Mouse (Mus musculus) G1E (cell line): ENCODE measurements around the gene Gab1. TPM values are rescaled to one million over a fixed set of nuclear protein-coding genes. Genes with fewer than 3 reads are reported as not detected.

Experiments
- ATAC-seq: 2 replicates; pipeline ENCODE4 v1.8.0; 2016; ENCODE audit warnings: mild to moderate bottlenecking; ENCODE audit not compliant: insufficient number of reproducible peaks, poor library complexity, low FRiP score, severe bottlenecking; ENCODE audit errors: extremely low read depth
- DNase-seq: peaks from one replicate; pipeline ENCODE4 v3.0.0; 2012; ENCODE audit warnings: low spot score
- H3K27me3 ChIP-seq: 2 replicates; pipeline ENCODE4 v1.6.1; 2012; ENCODE audit warnings: mild to moderate bottlenecking, low read length, inconsistent platforms; ENCODE audit not compliant: insufficient read depth
- H3K36me3 ChIP-seq: replicated peaks from 2 replicates; pipeline ENCODE3; 2012; ENCODE audit warnings: mild to moderate bottlenecking, inconsistent platforms
- H3K4me1 ChIP-seq: 2 replicates; pipeline ENCODE4 v1.6.1; 2012; ENCODE audit warnings: low read depth, low read length, inconsistent platforms, mixed read lengths; ENCODE audit not compliant: insufficient read depth
- H3K4me3 ChIP-seq: 2 replicates; pipeline ENCODE4 v1.5.1; 2012; ENCODE audit warnings: low read depth, mild to moderate bottlenecking, inconsistent platforms, low read length, moderate library complexity, mixed read lengths
- H3K9me3 ChIP-seq: replicated peaks from 2 replicates; pipeline ENCODE4 v1.6.1; 2012; ENCODE audit warnings: inconsistent platforms
- CTCF ChIP-seq: IDR thresholded peaks from 2 replicates; pipeline ENCODE4 v1.5.1; 2012; ENCODE audit warnings: low read depth, low read length, inconsistent platforms, mixed read lengths
- GATA1 ChIP-seq: IDR thresholded peaks from 2 replicates; pipeline ENCODE4 v1.6.1; 2012; ENCODE audit warnings: borderline replicate concordance, low read length, inconsistent platforms, mixed read lengths
- GATA2 ChIP-seq: IDR thresholded peaks from 2 replicates; pipeline ENCODE4 v1.6.1; 2012; ENCODE audit warnings: low read depth, low read length, inconsistent platforms, borderline replicate concordance
- POLR2AphosphoS5 ChIP-seq: IDR thresholded peaks from 2 replicates; pipeline ENCODE4 v1.6.1; 2012; ENCODE audit warnings: low read depth, low read length, inconsistent platforms; ENCODE audit not compliant: insufficient replicate concordance
- TAL1 ChIP-seq: conservative IDR thresholded peaks from 2 replicates; pipeline ENCODE4 v1.6.1; 2012; ENCODE audit warnings: low read depth, low read length, inconsistent platforms, mixed read lengths
- polyA plus RNA-seq: library from polyadenylated mRNA; stranded (reverse); fragments of >175 nt; gene quantifications from 2 replicates; pipeline ENCODE4 v1.2.3, GENCODE M21; 2012
- total RNA-seq, 2 experiments: library from RNA; stranded (forward) in 1 of 2; stranded (reverse) in 1 of 2; fragments of 200-1000 nt in 1 of 2; fragments of >200 nt in 1 of 2; fragmentation: Nextera tagmentation in 1 of 2; gene quantifications; 2 replicates each; pipeline ENCODE4 v1.2.3; 2014 to 2017

Gene Gab1
- total and polyA plus RNA-seq, 3 experiments: 2.7 to 20.8 (median 4.4) TPM

DNA sequence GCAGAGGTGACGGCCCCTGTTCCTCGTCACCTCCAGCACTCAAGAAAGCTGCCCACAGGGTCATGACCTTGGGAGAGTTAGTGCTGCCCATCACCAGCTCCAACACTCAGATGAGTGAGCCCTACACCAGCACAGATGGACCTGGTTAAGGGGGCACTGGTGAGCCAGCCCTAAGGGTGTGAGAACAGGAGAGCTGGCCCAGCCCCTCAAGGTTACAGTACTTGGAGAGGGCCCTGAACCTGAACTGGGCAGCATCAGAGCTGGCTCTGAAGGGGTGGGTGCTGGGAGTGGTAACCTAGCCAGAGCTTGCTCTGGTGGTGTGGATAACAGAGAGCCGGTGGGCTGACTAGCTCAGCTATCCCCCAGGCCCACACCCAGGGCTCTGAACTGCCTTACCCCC is 37.8 kb downstream of the Gab1 start:
- H3K36me3 ChIP-seq: peaks cover 11% of the 10 kb centered on the region
- DNase-seq (no peak), ATAC-seq (no peak)
- TF ChIP-seq GATA2: no peak
- TF ChIP-seq POLR2AphosphoS5: no peak
- TF ChIP-seq GATA1: no peak
- no peak for TF ChIP-seq CTCF
- no peak for TF ChIP-seq TAL1
- H3K4me3 ChIP-seq: no peak overlapping the region
- peaks cover 2% of the 10 kb centered on the region; the same call in 1 of the 2 replicates for H3K4me1 ChIP-seq
- H3K9me3 ChIP-seq: no peaks in the 10 kb centered on the region
- H3K27me3 ChIP-seq: no peaks in the 10 kb centered on the region

DNA sequence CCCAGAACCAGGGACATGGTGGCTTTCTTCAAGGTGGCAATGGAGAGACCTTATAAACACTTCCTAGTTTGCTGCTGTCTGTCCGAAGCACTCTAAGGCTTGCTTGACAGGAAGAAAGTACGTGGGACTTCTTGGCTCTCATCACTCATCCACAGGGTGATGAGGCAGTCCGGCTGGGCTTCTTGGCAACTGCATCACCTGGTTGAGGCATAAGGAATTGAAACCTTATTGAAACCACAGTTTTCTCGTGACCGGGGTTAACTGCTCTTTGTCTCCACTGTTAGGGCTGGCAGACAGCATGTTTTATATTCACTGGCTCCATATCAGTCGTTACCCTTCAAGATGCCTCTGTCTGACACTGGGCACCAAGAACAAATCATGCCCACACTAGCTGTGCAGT is 40.2 kb downstream of the Gab1 start:
- Histone ChIP-seq H3K4me3 (no peak overlapping the region), H3K36me3 (peaks cover 10% of the 10 kb centered on the region), H3K9me3 (no peaks in the 10 kb centered on the region), H3K4me1 (peaks cover 2% of the 10 kb centered on the region; the same call in 1 of the 2 replicates), H3K27me3 (no peaks in the 10 kb centered on the region)
- ATAC-seq: no peak
- TF ChIP-seq GATA2 (no peak), GATA1 (no peak), POLR2AphosphoS5 (no peak), CTCF (no peak)
- DNase-seq: no peak

DNA sequence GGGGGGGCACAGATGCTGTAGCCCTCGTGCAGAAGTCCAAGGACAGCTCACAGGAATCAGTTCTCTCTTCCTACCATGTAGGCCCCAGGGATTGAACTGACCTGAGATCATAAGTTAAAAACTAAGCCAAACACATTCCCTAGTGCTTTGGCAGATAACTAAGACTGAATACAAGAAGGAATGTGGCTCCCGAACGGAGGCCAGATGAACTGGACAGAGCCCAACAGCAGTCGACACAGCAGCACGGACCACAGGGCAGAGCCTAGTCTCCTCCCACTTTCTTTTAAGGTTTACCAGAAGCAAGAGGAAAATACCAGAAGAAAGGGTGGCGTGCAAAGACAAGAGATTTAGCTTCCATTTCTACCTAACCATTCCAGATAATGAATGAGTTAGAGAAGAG is 42.1 kb downstream of the Gab1 start:
- H3K36me3 ChIP-seq: peaks cover 10% of the 10 kb centered on the region
- ATAC-seq (no peak), DNase-seq (no peak)
- TF ChIP-seq GATA1 (no peak), POLR2AphosphoS5 (no peak), CTCF (no peak), GATA2 (no peak), TAL1 (no peak)
- H3K4me1 ChIP-seq: peaks cover 2% of the 10 kb centered on the region; the same call in 1 of the 2 replicates
- no peaks in the 10 kb centered on the region for H3K9me3 ChIP-seq
- H3K27me3 ChIP-seq: no peaks in the 10 kb centered on the region
- no peak overlapping the region for H3K4me3 ChIP-seq

DNA sequence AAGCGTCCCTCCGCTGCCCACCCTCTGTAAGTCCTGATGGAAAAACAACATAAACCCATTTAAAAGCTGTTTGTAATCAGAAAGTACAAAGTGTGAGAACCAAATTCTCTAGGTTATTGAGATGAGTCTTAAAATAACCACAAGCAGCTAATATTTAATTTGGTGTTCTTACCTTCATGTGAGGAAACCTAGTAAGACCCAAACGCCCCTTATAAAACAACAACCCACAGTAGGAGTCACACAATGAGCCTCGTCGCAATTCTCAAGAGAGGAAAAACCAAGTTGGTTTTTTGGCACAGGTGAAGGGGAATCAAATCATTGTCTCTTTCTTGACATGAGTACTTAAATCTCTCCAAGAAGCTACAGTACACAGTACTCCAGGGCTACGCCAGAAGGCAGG is 44.9 kb downstream of the Gab1 start:
- no peak for TF ChIP-seq CTCF
- no peak for TF ChIP-seq GATA1
- TF ChIP-seq TAL1: no peak
- no peak for TF ChIP-seq GATA2
- peaks cover 2% of the 10 kb centered on the region for H3K36me3 ChIP-seq
- H3K9me3 ChIP-seq: no peaks in the 10 kb centered on the region
- ATAC-seq: no peak
- no peak overlapping the region for H3K4me3 ChIP-seq
- H3K27me3 ChIP-seq: no peaks in the 10 kb centered on the region
- DNase-seq: no peak
- H3K4me1 ChIP-seq: no peaks in the 10 kb centered on the region

DNA sequence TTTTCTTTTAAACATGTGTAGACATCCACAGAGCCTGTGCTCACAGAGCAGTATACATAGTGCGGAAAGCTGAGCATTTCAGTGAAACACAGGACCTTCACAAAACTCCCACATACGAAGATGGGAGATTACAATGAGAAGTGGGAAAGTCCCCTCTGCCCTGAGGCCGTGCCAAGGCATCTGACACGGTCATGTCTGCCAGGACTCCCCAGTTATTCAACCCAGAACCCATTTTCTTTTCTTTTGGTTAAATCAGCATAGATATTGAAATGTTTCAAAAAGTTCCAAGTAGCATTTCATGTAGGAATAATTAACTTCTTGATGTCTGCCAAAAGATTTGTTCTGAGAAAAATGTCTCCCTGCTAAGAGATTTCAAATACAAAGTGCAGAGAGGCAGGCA is 45.9 kb downstream of the Gab1 start:
- H3K9me3 ChIP-seq: no peaks in the 10 kb centered on the region
- no peak for DNase-seq
- H3K36me3 ChIP-seq: no peaks in the 10 kb centered on the region
- TF ChIP-seq GATA2 (no peak), POLR2AphosphoS5 (no peak), GATA1 (no peak), TAL1 (no peak), CTCF (no peak)
- H3K27me3 ChIP-seq: no peaks in the 10 kb centered on the region
- no peaks in the 10 kb centered on the region for H3K4me1 ChIP-seq
- no peak overlapping the region for H3K4me3 ChIP-seq
- no peak for ATAC-seq

DNA sequence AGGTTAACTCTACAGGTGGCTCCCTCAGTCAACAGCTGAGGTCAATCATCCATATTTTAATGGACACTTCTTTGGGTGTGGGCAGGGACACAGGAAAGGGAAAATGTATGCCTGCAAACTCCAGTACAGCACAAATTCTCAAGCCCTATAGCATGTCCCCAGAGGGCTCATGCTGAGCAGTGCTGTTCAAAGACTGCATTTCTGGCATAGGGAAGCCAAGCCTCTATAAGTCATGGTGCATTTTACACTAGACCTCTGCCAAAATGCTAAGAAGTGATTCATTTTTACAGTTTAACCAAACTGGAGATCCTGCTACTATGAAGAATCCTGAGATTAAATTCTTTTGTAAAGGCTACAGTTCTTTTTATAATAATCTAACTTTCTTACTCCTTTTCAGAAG is 47.8 kb downstream of the Gab1 start:
- H3K27me3 ChIP-seq: no peaks in the 10 kb centered on the region
- DNase-seq: no peak
- H3K9me3 ChIP-seq: no peaks in the 10 kb centered on the region
- H3K4me3 ChIP-seq: no peak overlapping the region
- TF ChIP-seq TAL1 (no peak), GATA1 (no peak)
- no peaks in the 10 kb centered on the region for H3K36me3 ChIP-seq
- no peak for ATAC-seq
- no peaks in the 10 kb centered on the region for H3K4me1 ChIP-seq

DNA sequence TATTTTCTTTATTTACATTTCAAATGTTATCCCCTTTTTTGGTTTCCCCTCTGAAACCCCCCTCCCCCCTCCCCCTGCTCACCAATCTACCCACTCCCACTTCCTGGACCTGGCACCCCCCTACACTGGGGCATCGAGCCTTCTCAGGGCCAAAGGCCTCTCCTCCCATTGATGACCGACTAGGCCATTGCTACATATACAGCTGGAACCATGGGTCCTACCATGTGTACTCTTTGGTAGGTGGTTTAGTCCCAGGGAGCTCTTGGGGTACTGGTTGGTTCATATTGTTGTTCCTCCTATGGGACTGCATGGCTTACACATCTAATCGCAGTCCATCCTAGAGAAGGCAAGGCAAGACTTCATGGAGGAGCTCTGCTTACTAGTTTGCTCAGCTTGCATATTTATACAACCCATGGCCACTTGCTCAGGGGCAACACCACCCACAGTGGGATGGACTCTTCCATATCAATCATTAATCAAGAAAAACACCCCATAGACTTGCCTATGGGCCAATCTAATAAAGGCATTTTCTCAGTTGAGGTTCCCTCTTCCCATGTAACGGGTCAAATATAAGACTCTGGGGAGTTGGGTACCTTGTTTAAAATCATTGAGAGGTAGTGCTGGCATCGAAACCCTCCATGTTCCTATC is 48.3 kb downstream of the Gab1 start:
- no peak for DNase-seq
- H3K36me3 ChIP-seq: no peaks in the 10 kb centered on the region

More for the DNA sequence above, 48.3 kb downstream of the Gab1 start:
- ATAC-seq: no peak
- Histone ChIP-seq H3K9me3 (no peaks in the 10 kb centered on the region), H3K27me3 (no peaks in the 10 kb centered on the region), H3K4me1 (no peaks in the 10 kb centered on the region), H3K4me3 (no peak overlapping the region)
- TF ChIP-seq GATA2 (no peak), CTCF (no peak), TAL1 (no peak), POLR2AphosphoS5 (no peak), GATA1 (no peak)
